Mouse (Mus musculus) intestine, embryonic 15.5 days (tissue): Measurements from ENCODE around the gene Zc3hav1. TPM values are rescaled to one million over a fixed set of nuclear protein-coding genes. Genes with fewer than 3 reads are reported as not detected.

Experiments
- ATAC-seq: fragments of 200-750 bp; cut with Nextera tagmentation; 2 replicates; pipeline ENCODE4 v1.8.0; 2017; ENCODE audit warnings: moderate TSS enrichment, moderate library complexity
- H3K27ac ChIP-seq: fragments of 300-500 bp; sonication (generic); 2 replicates; pipeline ENCODE4 v1.5.1; 2015; ENCODE audit warnings: mild to moderate bottlenecking, inconsistent platforms
- H3K27me3 ChIP-seq: fragments of 300-500 bp; sonication (generic); replicated peaks from 2 replicates; pipeline ENCODE4 v1.6.1; 2015; ENCODE audit warnings: inconsistent platforms
- H3K36me3 ChIP-seq: fragments of 300-500 bp; sonication (generic); 2 replicates; pipeline ENCODE4 v1.6.1; 2015; ENCODE audit warnings: inconsistent platforms
- H3K4me1 ChIP-seq: fragments of 300-500 bp; sonication (generic); replicated peaks from 2 replicates; pipeline ENCODE4 v1.6.1; 2015; ENCODE audit warnings: inconsistent platforms
- H3K4me2 ChIP-seq: fragments of 300-500 bp; sonication (generic); replicated peaks from 2 replicates; pipeline ENCODE4 v1.6.1; 2015; ENCODE audit warnings: mild to moderate bottlenecking, inconsistent platforms
- H3K4me3 ChIP-seq: fragments of 300-500 bp; sonication (generic); replicated peaks from 2 replicates; pipeline ENCODE4 v1.5.1; 2015; ENCODE audit warnings: inconsistent platforms
- H3K9ac ChIP-seq: fragments of 300-500 bp; sonication (generic); 2 replicates; pipeline ENCODE4 v1.6.1; 2015; ENCODE audit warnings: inconsistent platforms
- H3K9me3 ChIP-seq: fragments of 300-500 bp; sonication (generic); 2 replicates; pipeline ENCODE4 v1.6.1; 2016; ENCODE audit warnings: inconsistent platforms
- WGBS: fragments of 180-500 bp; shearing (Covaris S2); methylation state at CpG from one replicate; pipeline ENCODE4 v1.1.7; 2015; 5-methylcytosine and 5-hydroxymethylcytosine counted together
- polyA plus RNA-seq: library from polyadenylated mRNA; unstranded; fragments of >200 nt; fragmentation: Nextera tagmentation; extraction: Ambion mirVana; gene quantifications from 2 replicates; pipeline ENCODE4 v1.2.1, GENCODE M21; 2015

Gene Zc3hav1
- polyA plus RNA-seq, 1 experiment from 2014 or later, result 13.9 TPM

DNA sequence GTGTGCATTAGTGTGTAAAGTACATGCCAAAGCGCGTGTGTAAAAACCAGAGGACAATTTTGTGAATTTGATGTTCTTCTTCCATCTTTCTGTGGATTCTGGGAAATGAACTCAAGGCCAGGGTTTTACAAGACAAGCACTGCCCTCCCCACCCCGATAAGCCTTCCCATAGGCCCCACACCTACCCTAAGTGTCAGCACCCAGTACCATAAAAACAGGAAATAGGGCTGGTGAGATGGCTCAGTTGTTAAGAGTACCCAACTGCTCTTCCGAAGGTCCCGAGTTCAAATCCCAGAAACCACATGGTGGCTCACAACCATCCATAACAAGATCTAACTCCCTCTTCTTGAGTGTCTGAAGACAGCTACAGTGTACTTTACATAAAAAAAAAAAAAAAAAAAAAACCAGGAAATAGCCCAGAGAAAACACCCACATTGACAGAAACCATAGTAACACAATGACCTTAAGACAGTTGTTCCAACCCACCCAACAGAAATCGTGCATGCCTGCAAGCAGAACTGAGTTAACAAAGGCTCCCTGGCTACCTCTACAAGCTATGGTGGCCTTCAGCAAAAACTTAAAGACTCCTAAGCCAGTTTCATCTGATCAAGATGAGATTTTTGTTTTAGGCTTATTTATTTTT, 5.5 kb downstream of the Zc3hav1 start:
- no peak for ATAC-seq
- 0 out of 2 replicates have a peak, but pooled peaks cover 2% of the 10 kb centered on the region for H3K27me3 ChIP-seq
- H3K9me3 ChIP-seq, result no peaks in the 10 kb centered on the region
- 0 out of 2 replicates have a peak, but pooled peaks cover 4% of the 10 kb centered on the region for H3K4me1 ChIP-seq
- no peak overlapping the region for H3K4me2 ChIP-seq
- no peak overlapping the region for H3K27ac ChIP-seq
- H3K36me3 ChIP-seq, result no peaks in the 10 kb centered on the region
- no peak overlapping the region for H3K9ac ChIP-seq
- no peak overlapping the region for H3K4me3 ChIP-seq
- WGBS, result 85% methylated on average over 6 of the region's 6 CpGs

GRCm38 (mm10) chr6:38347875-38348274, 6.5 kb downstream of the Zc3hav1 start:
- no peaks in the 10 kb centered on the region for H3K9me3 ChIP-seq
- H3K27me3 ChIP-seq, result 0 out of 2 replicates have a peak, but pooled peaks cover 2% of the 10 kb centered on the region
- no peak overlapping the region for H3K4me3 ChIP-seq
- H3K36me3 ChIP-seq, result no peaks in the 10 kb centered on the region
- H3K4me1 ChIP-seq, result 0 out of 2 replicates have a peak, but pooled peaks cover 5% of the 10 kb centered on the region
- no peak overlapping the region for H3K4me2 ChIP-seq
- H3K27ac ChIP-seq, result no peak overlapping the region
- no peak overlapping the region for H3K9ac ChIP-seq
- WGBS, result 66% methylated on average over 5 of the region's 5 CpGs
- ATAC-seq, result no peak

GRCm38 (mm10) chr6:38345796-38346195, 8.6 kb downstream of the Zc3hav1 start:
- Histone ChIP-seq H3K4me3 (no peak overlapping the region), H3K9me3 (no peaks in the 10 kb centered on the region), H3K9ac (no peak overlapping the region), H3K4me1 (peaks cover 13% of the 10 kb centered on the region; the same call in 1 of the 2 replicates), H3K36me3 (no peaks in the 10 kb centered on the region), H3K27ac (no peak overlapping the region), H3K4me2 (no peak overlapping the region), H3K27me3 (no peaks in the 10 kb centered on the region)
- WGBS, result 37% methylated on average over 7 of the region's 7 CpGs
- peak; percentile 76 for ATAC-seq

DNA sequence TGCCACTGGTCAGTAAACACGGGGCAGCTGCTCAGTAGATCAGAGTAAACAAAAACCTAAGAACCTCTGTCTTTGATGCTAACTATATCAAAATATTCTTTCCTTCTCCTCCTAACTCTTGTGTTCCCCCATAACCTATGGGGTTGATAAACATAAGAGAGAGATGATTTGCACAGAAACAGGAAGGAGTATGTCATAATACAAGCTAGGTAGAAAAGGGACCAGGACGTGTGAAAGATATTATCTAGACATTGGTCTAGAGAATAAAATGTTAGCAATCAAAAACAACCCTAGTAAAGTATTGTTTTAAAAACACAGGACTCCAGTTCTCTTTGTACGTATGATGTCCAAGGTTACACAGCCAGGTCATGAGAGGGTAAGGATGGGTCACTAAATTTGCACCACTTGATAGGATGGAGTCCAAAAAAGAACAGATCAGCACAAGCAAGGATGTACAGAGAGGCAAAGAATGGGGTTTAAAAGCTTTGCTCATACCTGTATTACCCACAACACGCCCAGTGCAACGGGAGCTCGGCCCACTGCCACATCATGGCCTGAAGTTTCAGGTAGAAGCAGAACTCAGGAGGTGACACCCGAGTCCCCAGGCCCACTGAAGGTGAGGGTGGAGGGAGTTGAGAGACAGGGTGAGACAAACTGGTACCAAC, 10.3 kb downstream of the Zc3hav1 start:
- Histone ChIP-seq H3K36me3 (no peaks in the 10 kb centered on the region), H3K4me2 (no peak overlapping the region), H3K9me3 (no peaks in the 10 kb centered on the region), H3K4me1 (peaks cover 13% of the 10 kb centered on the region; the same call in 1 of the 2 replicates), H3K4me3 (no peak overlapping the region), H3K27me3 (no peaks in the 10 kb centered on the region), H3K9ac (no peak overlapping the region), H3K27ac (no peak overlapping the region)
- no peak for ATAC-seq
- 74% methylated on average over 7 of the region's 7 CpGs for WGBS

- no peak overlapping the region for H3K27ac ChIP-seq
- no peaks in the 10 kb centered on the region for H3K27me3 ChIP-seq
- H3K36me3 ChIP-seq, result 0 out of 2 replicates have a peak, but pooled peaks cover under 1% of the 10 kb centered on the region
- no peak overlapping the region for H3K4me2 ChIP-seq
- WGBS, result 45% methylated on average over 3 of the region's 3 CpGs
- H3K4me3 ChIP-seq, result no peak overlapping the region
- ATAC-seq, result no peak
- H3K9me3 ChIP-seq, result no peaks in the 10 kb centered on the region
- H3K9ac ChIP-seq, result no peak overlapping the region
- H3K4me1 ChIP-seq, result peaks cover 13% of the 10 kb centered on the region; the same call in 1 of the 2 replicates
Measured at GRCm38 (mm10) chr6:38343581-38343980, 10.8 kb downstream of the Zc3hav1 start.

GRCm38 (mm10) chr6:38342666-38342992, 11.8 kb downstream of the Zc3hav1 start:
- H3K27ac ChIP-seq, result no peak overlapping the region
- no peaks in the 10 kb centered on the region for H3K27me3 ChIP-seq
- H3K36me3 ChIP-seq, result 0 out of 2 replicates have a peak, but pooled peaks cover 3% of the 10 kb centered on the region
- peaks cover 13% of the 10 kb centered on the region; the same call in 1 of the 2 replicates for H3K4me1 ChIP-seq
- no peak overlapping the region for H3K9ac ChIP-seq
- no peaks in the 10 kb centered on the region for H3K9me3 ChIP-seq
- H3K4me3 ChIP-seq, result no peak overlapping the region
- no peak for ATAC-seq
- peak overlapping the region; percentile 27; the same call in 1 of the 2 replicates for H3K4me2 ChIP-seq
- WGBS, result 47% methylated on average over 8 of the region's 8 CpGs

- H3K4me3 ChIP-seq, result no peak overlapping the region
- WGBS, result 41% methylated on average over 11 of the region's 11 CpGs
- H3K9me3 ChIP-seq, result no peaks in the 10 kb centered on the region
- no peaks in the 10 kb centered on the region for H3K27me3 ChIP-seq
- no peak overlapping the region for H3K9ac ChIP-seq
- peak overlapping the region; percentile 27 for H3K4me2 ChIP-seq
- peaks cover 13% of the 10 kb centered on the region; the same call in 1 of the 2 replicates for H3K4me1 ChIP-seq
- ATAC-seq, result peak; percentile 57
- no peak overlapping the region for H3K27ac ChIP-seq
- 0 out of 2 replicates have a peak, but pooled peaks cover 3% of the 10 kb centered on the region for H3K36me3 ChIP-seq
Measured at GRCm38 (mm10) chr6:38341751-38342665, 12.4 kb downstream of the Zc3hav1 start.

DNA sequence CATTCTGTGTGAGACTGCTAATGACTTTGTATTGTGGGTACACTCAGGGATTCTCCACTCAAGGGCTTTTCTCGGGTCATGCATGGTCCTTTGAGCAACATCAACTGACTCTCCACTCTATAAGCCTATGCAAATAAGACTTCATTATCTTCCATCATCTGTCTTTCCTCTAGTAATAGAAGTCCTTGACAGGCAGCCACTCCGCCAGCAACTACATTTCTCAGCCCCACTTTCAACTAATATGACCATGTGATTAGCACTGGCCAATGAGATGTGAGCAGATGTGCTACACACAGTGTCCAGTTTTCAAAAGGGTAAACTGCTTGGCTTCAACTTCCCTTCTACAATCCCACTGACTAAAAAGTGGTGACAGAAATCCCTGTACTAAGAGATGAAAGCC, 15.3 kb downstream of the Zc3hav1 start:
- H3K4me1 ChIP-seq, result peaks cover 13% of the 10 kb centered on the region
- H3K9me3 ChIP-seq, result no peaks in the 10 kb centered on the region
- no peaks in the 10 kb centered on the region for H3K27me3 ChIP-seq
- no peak overlapping the region for H3K27ac ChIP-seq
- WGBS, result 81% methylated on average over 2 of the region's 2 CpGs
- ATAC-seq, result no peak
- H3K36me3 ChIP-seq, result 0 out of 2 replicates have a peak, but pooled peaks cover 3% of the 10 kb centered on the region
- no peak overlapping the region for H3K9ac ChIP-seq
- H3K4me3 ChIP-seq, result no peak overlapping the region
- H3K4me2 ChIP-seq, result no peak overlapping the region

DNA sequence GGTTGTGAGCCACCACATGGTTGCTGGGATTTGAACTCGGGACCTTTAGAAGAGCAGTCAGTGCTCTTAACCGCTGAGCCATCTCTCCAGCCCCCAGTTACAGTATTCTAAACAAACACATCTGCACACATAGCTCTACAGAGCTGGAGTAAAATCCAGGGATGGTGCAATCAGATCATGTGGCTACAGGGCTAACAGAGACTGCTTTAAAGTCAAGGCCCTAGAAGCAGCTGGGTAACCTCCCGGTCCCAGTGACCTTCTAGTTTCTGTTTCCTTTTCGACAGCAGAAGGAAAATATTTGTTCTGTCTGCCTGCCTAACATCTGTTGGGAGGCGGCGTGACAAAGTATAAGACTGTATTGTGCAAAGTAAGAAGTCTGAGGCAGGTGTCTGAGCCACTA, 16.5 kb downstream of the Zc3hav1 start:
- H3K27ac ChIP-seq, result no peak overlapping the region
- peak; percentile 32 for ATAC-seq
- H3K4me2 ChIP-seq, result no peak overlapping the region
- H3K36me3 ChIP-seq, result 0 out of 2 replicates have a peak, but pooled peaks cover 3% of the 10 kb centered on the region
- H3K27me3 ChIP-seq, result no peaks in the 10 kb centered on the region
- H3K9me3 ChIP-seq, result no peaks in the 10 kb centered on the region
- H3K4me3 ChIP-seq, result no peak overlapping the region
- no peak overlapping the region for H3K9ac ChIP-seq
- 60% methylated on average over 6 of the region's 6 CpGs for WGBS
- H3K4me1 ChIP-seq, result peaks cover 9% of the 10 kb centered on the region

DNA sequence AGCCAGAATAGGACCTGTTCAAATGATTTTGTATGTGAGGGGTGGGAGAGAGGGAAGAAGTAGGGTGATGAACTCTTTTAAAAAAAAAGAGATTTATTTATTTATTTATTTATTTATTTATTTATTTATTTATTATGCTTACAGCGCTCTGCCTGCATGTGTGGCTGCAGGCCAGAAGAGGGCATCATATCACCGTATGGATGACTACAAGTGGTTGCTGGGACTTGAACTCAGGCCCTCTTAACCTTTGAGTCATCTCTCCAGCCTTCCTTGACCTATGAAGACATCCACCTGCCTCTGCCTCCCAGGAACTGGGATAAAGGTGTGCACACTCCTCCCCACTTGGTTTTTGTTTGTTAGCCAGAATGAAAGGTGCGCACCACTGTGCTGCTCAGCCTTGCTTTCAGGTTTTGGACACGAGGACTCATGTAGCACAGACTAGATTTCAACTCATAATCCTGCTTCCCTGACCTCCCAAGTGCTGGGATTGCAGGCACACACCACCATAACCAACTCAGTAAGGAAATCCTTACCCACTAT, 17.2 kb downstream of the Zc3hav1 start:
- Histone ChIP-seq H3K36me3 (0 out of 2 replicates have a peak, but pooled peaks cover 3% of the 10 kb centered on the region), H3K27me3 (no peaks in the 10 kb centered on the region), H3K27ac (no peak overlapping the region), H3K4me3 (no peak overlapping the region), H3K9me3 (no peaks in the 10 kb centered on the region), H3K4me2 (no peak overlapping the region), H3K4me1 (peaks cover 4% of the 10 kb centered on the region), H3K9ac (no peak overlapping the region)
- no peak for ATAC-seq
- WGBS, result 94% methylated on average over 4 of the region's 4 CpGs

DNA sequence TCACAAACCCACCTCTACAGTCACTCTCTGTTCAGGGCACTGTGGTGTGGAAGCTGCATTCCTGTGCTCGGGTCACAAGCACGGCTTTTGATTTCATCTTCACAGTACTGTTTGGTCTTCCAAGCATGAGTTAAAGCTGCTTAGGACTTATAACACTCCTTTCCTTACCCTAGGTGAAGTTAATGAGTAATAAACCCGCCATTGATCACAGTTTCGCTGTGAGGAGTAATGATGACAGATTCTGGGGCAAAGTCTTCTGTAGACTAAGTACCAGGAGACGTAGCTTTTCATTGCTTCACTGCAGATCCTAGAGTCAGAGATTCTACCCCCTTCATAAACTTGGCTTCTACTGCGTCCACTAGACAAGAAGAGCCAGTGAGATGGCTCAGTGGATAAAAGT, 19.1 kb downstream of the Zc3hav1 start:
- 51% methylated on average over 6 of the region's 6 CpGs for WGBS
- Histone ChIP-seq H3K4me1 (no peaks in the 10 kb centered on the region; the same call in 1 of the 2 replicates), H3K27ac (peak overlapping the region; percentile 51; the same call in 1 of the 2 replicates), H3K4me2 (peak overlapping the region; percentile 20; the same call in 1 of the 2 replicates), H3K4me3 (no peak overlapping the region), H3K36me3 (0 out of 2 replicates have a peak, but pooled peaks cover 3% of the 10 kb centered on the region), H3K9ac (no peak overlapping the region), H3K9me3 (no peaks in the 10 kb centered on the region), H3K27me3 (no peaks in the 10 kb centered on the region)
- ATAC-seq, result peak; percentile 89
